Mouse (Mus musculus) myocyte (in vitro differentiated cells): Measurements from ENCODE around the gene Rassf3. TPM values are rescaled to one million over a fixed set of nuclear protein-coding genes. Genes with fewer than 3 reads are reported as not detected.
A peak's percentile ranks its signal among the peaks of the same experiment; 100 is the strongest.

ENCODE experiments used
- H3K27me3 ChIP-seq: one replicate; pipeline ENCODE4 v1.6.1; 2011; ENCODE audit not compliant: control insufficient read depth, insufficient read depth, insufficient read length
- H3K36me3 ChIP-seq: one replicate; pipeline ENCODE4 v1.6.1; 2011; ENCODE audit not compliant: control insufficient read depth, insufficient read depth
- H3K4me2 ChIP-seq: one replicate; pipeline ENCODE4 v1.6.1; 2011; ENCODE audit warnings: low read depth, control low read depth
- H3K4me3 ChIP-seq: one replicate; pipeline ENCODE4 v1.5.1; 2011; ENCODE audit warnings: mild to moderate bottlenecking, control low read depth, moderate library complexity
- H3K79me2 ChIP-seq: one replicate; pipeline ENCODE4 v1.6.1; 2011; ENCODE audit not compliant: control insufficient read depth, insufficient read depth
- H3ac ChIP-seq: one replicate; pipeline ENCODE4 v1.6.1; 2011; ENCODE audit not compliant: control insufficient read depth, insufficient read length
- CEBPB ChIP-seq: IDR thresholded peaks from 2 replicates; pipeline ENCODE4 v1.6.1; 2011; ENCODE audit warnings: mild to moderate bottlenecking, moderate library complexity; ENCODE audit not compliant: poor library complexity, insufficient read depth, severe bottlenecking
- E2F4 ChIP-seq: IDR thresholded peaks from one replicate; pipeline ENCODE4 v1.6.1; 2011; ENCODE audit warnings: mild to moderate bottlenecking, control low read depth, moderate library complexity; ENCODE audit not compliant: insufficient read depth
- MAX ChIP-seq: IDR thresholded peaks from one replicate; pipeline ENCODE4 v1.6.1; 2011; ENCODE audit warnings: low read depth, mild to moderate bottlenecking, control low read depth
- MYOD1 ChIP-seq, 3 experiments: IDR thresholded peaks; one replicate each; pipeline ENCODE4 v1.6.1; 2011; ENCODE audit warnings: control low read depth in 2 of 3, low read depth in 2 of 3, mild to moderate bottlenecking in 2 of 3, moderate library complexity in 1 of 3; ENCODE audit not compliant: insufficient read length in 2 of 3, control insufficient read depth in 1 of 3
- MYOG ChIP-seq, 3 experiments: IDR thresholded peaks; one replicate each; pipeline ENCODE4 v1.6.1; 2011; ENCODE audit warnings: control low read depth in 2 of 3, low read depth in 2 of 3, mild to moderate bottlenecking in 2 of 3; ENCODE audit not compliant: insufficient read length in 2 of 3, control insufficient read depth in 1 of 3, insufficient read depth in 1 of 3
- POLR2A ChIP-seq: IDR thresholded peaks from one replicate; pipeline ENCODE4 v1.6.1; 2011; ENCODE audit warnings: low read depth, mild to moderate bottlenecking, control low read depth, moderate library complexity; ENCODE audit not compliant: insufficient read length
- POLR2AphosphoS2 ChIP-seq: IDR thresholded peaks from one replicate; pipeline ENCODE4 v1.6.1; 2011; ENCODE audit warnings: low read depth, control low read depth; ENCODE audit not compliant: insufficient read length
- REST ChIP-seq: IDR thresholded peaks from one replicate; pipeline ENCODE4 v1.6.1; 2011; ENCODE audit warnings: mild to moderate bottlenecking, control low read depth, moderate library complexity; ENCODE audit not compliant: insufficient read depth, insufficient read length
- SRF ChIP-seq: IDR thresholded peaks from one replicate; pipeline ENCODE4 v1.6.1; 2011; ENCODE audit warnings: low read depth; ENCODE audit not compliant: control insufficient read depth, insufficient read length
- TCF12 ChIP-seq: IDR thresholded peaks from one replicate; pipeline ENCODE4 v1.6.1; 2011; ENCODE audit warnings: mild to moderate bottlenecking, control low read depth; ENCODE audit not compliant: poor library complexity, insufficient read depth, severe bottlenecking
- TCF3 ChIP-seq: IDR thresholded peaks from one replicate; pipeline ENCODE4 v1.6.1; 2011; ENCODE audit warnings: low read depth, control low read depth; ENCODE audit not compliant: insufficient read length
- USF1 ChIP-seq: IDR thresholded peaks from one replicate; pipeline ENCODE4 v1.6.1; 2011; ENCODE audit warnings: low read depth, mild to moderate bottlenecking, control low read depth, moderate library complexity
- polyA plus RNA-seq: library from polyadenylated mRNA; unstranded; fragments of >200 nt; fragmentation: generic; extraction: Trizol; gene quantifications from one replicate; pipeline ENCODE4 v1.2.1, GENCODE M21; 2012; ENCODE audit warnings: missing spikeins

Gene Rassf3
- polyA plus RNA-seq, 1 experiment, result 32.3 TPM

- peak overlapping the region; percentile 89 for H3K4me2 ChIP-seq
- H3K27me3 ChIP-seq, result no peaks in the 10 kb centered on the region
- peak overlapping the region; percentile 62 for H3ac ChIP-seq
- H3K79me2 ChIP-seq, result peaks cover 47% of the 10 kb centered on the region
- H3K4me3 ChIP-seq, result peak overlapping the region; percentile 92
- no peaks in the 10 kb centered on the region for H3K36me3 ChIP-seq
- TF ChIP-seq TCF3, result no peak
- TF ChIP-seq POLR2AphosphoS2, result no peak
- TF ChIP-seq E2F4, result no peak
- TF ChIP-seq USF1, result no peak
- no peak for TF ChIP-seq MAX
- no peak for TF ChIP-seq SRF
- no peak for TF ChIP-seq REST
Observed at GRCm38 (mm10) chr10:121475101-121475671, 961 bp downstream of the Rassf3 start.

GRCm38 (mm10) chr10:121474288-121474687 is 1.9 kb downstream of the Rassf3 start:
- TF ChIP-seq SRF (no peak), POLR2AphosphoS2 (no peak), MYOD1 (IDR thresholded peaks at IDR 0.05; ENCODE audit: control insufficient read depth in 1 of 3, insufficient read length in 2 of 3, low read depth in 2 of 3) (no peak), MYOG (IDR thresholded peaks at IDR 0.05; ENCODE audit: control insufficient read depth in 1 of 3, insufficient read depth in 1 of 3, insufficient read length in 2 of 3, low read depth in 2 of 3) (no peak), TCF12 (no peak), POLR2A (no peak), USF1 (no peak), E2F4 (no peak), TCF3 (no peak)
- Histone ChIP-seq H3K36me3 (no peaks in the 10 kb centered on the region), H3K27me3 (no peaks in the 10 kb centered on the region), H3K79me2 (peaks cover 56% of the 10 kb centered on the region), H3K4me3 (peak overlapping the region; percentile 92), H3ac (peak overlapping the region; percentile 62), H3K4me2 (peak overlapping the region; percentile 89)

GRCm38 (mm10) chr10:121473723-121474215 is 2.4 kb downstream of the Rassf3 start:
- Histone ChIP-seq H3K36me3 (no peaks in the 10 kb centered on the region), H3K27me3 (no peaks in the 10 kb centered on the region), H3K79me2 (peaks cover 61% of the 10 kb centered on the region), H3K4me2 (peak overlapping the region; percentile 89), H3ac (no peak overlapping the region), H3K4me3 (peak overlapping the region; percentile 92)
- TF ChIP-seq MAX (no peak), MYOD1 (IDR thresholded peaks at IDR 0.05; ENCODE audit: control insufficient read depth in 1 of 3, insufficient read length in 2 of 3, low read depth in 2 of 3) (peak in 1 of 3 experiments; percentile 31)

GRCm38 (mm10) chr10:121472593-121473217 is 3.4 kb downstream of the Rassf3 start:
- no peak overlapping the region for H3K4me3 ChIP-seq
- peak overlapping the region; percentile 18 for H3K4me2 ChIP-seq

GRCm38 (mm10) chr10:121471570-121472197 is 4.5 kb downstream of the Rassf3 start:
- Histone ChIP-seq H3K4me3 (no peak overlapping the region), H3K36me3 (no peaks in the 10 kb centered on the region), H3K27me3 (no peaks in the 10 kb centered on the region), H3K79me2 (peaks cover 82% of the 10 kb centered on the region), H3ac (no peak overlapping the region), H3K4me2 (peak overlapping the region; percentile 8)
- TF ChIP-seq TCF3, result peak; percentile 4
- TF ChIP-seq POLR2AphosphoS2, result no peak
- TF ChIP-seq REST, result no peak
- no peak for TF ChIP-seq E2F4
- TF ChIP-seq TCF12, result peak; percentile 59
- TF ChIP-seq CEBPB, result no peak
- TF ChIP-seq MYOD1 (IDR thresholded peaks at IDR 0.05; ENCODE audit: control insufficient read depth in 1 of 3, insufficient read length in 2 of 3, low read depth in 2 of 3), result peak in 2 of 3 experiments; percentile 75 to 80
- TF ChIP-seq POLR2A, result no peak
- TF ChIP-seq USF1, result no peak
- no peak for TF ChIP-seq SRF
- no peak for TF ChIP-seq MAX
- TF ChIP-seq MYOG (IDR thresholded peaks at IDR 0.05; ENCODE audit: control insufficient read depth in 1 of 3, insufficient read depth in 1 of 3, insufficient read length in 2 of 3, low read depth in 2 of 3), result peak in 2 of 3 experiments; percentile 68 to 84

More at GRCm38 (mm10) chr10:121472593-121473217, 3.4 kb downstream of the Rassf3 start:
- Histone ChIP-seq H3ac (no peak overlapping the region), H3K79me2 (peaks cover 72% of the 10 kb centered on the region), H3K27me3 (no peaks in the 10 kb centered on the region), H3K36me3 (no peaks in the 10 kb centered on the region)
- TF ChIP-seq TCF12 (no peak), MYOG (IDR thresholded peaks at IDR 0.05; ENCODE audit: control insufficient read depth in 1 of 3, insufficient read depth in 1 of 3, insufficient read length in 2 of 3, low read depth in 2 of 3) (no peak)
